Mouse (Mus musculus): ENCODE measurements at regions not wholly inside any gene's neighbourhood (a gene's known extent, or its start where the extent isn't known, plus 50 kb on each side); places are given as distances from the start of the nearest gene placed in this dataset.

GRCm38 (mm10) chr2:166432531-166432930 is 277.1 kb upstream of the Sulf2 start:
- no peak for TF ChIP-seq POLR2A (IDR thresholded peaks at IDR 0.05; ENCODE audit: borderline replicate concordance, extremely low read depth, insufficient read depth, insufficient read length, poor library complexity, severe bottlenecking)
- no peak for TF ChIP-seq CTCF (IDR thresholded peaks at IDR 0.05; ENCODE audit: borderline replicate concordance, extremely low read depth, insufficient read depth, insufficient read length)

Data from brain, embryonic 14.5 days (tissue).